Mouse (Mus musculus) cerebellum, postnatal 10 days (tissue): Measurements from ENCODE around the gene Zfp688.
"Not testable (repeated sequence)": the region's sequence is repeated elsewhere in the genome, so short reads cannot be mapped to it uniquely, and the experiment has no call there.

Experiments used
- DNase-seq, 2 experiments: peaks; one replicate each; pipeline ENCODE4 v3.0.0; 2021; ENCODE audit warnings: mixed read lengths in 2 of 2

The Zfp688 gene

DNA sequence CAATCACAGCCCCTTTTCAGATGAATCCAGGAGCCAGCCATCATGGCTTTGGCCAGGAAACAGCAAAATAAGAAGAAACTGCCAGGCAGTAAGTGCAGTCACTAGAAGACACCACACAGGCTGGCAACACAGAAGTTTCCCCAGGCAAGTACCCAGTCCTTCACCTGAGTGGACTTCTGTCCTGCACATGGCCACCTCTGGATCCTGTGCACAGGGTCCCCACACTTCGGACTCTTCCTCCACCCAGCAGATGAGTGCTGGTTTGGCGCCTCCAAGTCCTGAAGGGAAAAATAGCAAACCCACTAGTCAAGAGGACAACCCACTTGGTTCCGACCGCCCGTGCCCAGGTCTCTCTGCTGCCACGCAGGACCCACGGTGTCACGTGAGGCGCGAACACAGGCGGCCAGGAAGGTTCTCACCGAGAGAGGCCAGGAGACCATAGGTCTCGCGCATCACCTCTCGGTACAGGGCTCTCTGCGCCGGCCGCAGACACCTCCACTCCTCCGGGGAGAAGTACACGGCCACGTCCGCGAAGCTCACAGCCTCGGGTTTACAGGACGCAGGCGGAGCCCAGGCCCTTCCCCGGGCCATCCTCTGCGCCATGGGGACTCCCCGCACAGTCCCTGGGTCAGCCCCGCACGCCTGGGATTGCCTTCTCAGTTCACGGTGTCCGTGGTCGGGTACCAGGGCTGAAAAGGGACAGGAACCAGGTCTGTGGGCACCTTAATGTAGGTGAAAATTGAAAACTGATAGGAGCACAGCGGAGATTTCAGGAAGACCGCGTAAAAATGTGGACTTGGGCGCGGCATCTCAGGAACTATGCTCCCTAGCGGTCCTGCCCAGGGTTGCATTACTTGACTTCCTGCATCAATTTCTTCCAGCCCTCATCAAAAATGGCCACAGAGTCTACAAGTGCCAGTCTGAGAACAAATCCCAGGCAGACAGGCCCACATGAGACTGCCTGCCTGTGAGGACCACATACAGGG, 15.6 kb downstream of the Zfp688 start, which contains the start of gene Zfp764:
TSS of gene Zfp764 (minus strand) at position 821 of the 986 bp plus-strand sequence.
- DNase-seq = peak; percentile 93 to 94

DNA sequence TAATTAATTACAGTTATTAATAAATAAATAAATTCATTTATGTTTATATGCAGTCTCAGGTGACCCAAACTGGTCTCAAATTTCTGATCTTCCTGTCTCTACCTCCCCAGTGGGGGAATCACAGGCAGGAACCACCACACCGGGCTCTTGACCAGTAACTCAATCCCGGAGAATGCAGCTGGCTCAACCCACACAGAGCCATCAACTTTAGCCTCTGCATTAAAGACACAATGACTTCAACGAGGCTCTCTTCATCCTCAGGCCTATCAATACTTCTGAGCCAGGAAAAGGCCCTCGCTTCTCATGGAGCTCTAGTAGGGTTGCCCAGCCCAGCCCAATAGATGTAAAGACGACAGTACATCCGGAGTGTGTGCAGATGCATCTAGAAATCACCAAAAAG, 17.8 kb downstream of the Zfp688 start:
- DNase-seq = not testable (repeated sequence)

DNA sequence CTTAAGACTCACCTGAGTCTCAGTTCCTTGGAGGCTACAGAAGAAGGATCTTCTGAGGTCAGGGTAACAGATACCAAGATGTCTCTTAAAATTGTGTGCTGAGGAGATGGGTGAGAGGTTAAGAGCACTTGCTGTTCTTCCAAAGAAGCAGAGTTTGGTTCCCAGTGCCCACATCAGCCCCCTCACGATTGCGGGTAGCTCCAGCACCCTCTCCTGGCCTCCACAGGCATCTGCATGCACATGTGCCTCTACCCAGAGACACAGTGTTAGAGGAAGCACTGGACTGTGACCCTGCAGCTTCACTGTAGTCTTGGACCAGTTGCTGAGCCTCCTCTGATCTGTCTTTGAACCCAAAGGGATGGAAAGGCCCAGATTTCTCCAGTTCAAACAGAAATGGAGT, 18.9 kb downstream of the Zfp688 start:
- no peak for DNase-seq

DNA sequence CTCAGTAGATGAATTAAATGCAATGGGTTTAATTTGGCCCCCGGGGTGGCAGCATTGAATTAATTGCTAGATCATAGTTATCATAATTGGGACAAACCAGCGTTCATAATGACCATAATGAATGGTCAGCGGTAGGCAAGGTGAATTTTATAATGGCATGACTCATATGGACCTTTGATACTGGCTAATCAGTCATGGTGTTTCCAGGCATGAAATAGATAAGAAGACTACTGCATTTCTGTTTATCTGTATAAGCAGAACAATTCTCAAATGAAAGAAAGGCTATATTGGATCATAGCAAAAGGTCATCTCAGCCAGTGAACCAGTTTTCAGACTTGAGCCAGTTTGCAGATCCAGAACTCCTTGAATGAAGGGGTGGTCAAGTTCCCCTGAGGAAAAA, 21.5 kb downstream of the Zfp688 start:
- no peak for DNase-seq

DNA sequence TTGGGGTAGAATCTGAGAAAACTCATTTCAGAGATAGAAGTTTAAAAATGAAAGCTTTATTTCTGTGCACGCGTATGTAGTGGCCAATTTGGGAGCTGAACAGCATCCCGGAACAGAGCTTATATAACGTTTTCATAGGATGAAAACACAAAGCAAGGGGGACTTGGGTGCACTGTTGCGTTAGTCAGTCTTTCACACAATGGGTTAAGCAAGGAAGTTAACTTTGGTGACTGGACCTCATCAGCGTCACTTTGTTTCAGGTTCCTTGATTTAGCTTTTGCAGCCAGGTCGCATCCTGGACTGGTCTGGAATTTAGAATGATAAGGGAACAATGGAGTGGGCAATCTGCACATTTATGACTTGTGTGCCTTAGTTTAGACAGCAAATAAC, 27.9 kb downstream of the Zfp688 start:
- no peak for DNase-seq

DNA sequence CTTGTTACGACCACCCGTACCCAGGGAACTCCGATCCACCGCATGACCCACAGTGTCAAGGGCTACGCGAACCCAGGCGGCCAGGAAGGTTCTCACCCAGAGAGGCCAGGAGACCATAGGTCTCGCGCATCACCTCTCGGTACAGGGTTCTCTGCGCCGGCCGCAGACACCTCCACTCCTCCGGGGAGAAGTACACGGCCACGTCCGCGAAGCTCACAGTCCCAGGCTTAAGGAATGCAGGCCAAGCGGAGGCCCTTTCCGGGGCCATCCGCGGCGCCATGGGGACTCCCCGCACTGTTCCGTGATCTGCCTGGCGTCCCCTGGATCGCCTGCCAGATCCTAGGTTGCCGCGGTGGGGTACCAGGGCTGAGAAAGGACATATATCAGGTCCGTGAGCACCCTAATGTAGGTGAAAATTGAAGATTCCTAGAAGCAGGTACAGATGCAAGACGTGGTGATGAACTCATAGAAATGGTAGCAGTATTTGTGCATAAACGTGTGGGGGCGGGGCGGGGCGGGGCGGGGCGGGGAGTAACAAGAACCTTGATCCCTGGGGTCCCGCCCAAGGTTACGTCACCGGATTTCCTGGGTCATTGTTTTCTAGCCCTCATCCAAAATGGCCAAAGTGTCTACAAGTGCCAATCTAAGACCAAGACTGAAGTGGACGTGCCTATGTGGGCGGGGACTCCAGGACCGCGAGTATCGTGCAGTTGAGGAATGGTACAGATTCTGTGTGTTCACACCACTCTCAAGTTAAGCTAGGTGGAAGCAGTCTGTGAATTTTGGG, 28.5 kb downstream of the Zfp688 start, which contains the start of gene E430018J23Rik:
TSS of gene E430018J23Rik (minus strand) at position 473 of the 787 bp plus-strand sequence.
- peak; percentile 99 for DNase-seq

DNA sequence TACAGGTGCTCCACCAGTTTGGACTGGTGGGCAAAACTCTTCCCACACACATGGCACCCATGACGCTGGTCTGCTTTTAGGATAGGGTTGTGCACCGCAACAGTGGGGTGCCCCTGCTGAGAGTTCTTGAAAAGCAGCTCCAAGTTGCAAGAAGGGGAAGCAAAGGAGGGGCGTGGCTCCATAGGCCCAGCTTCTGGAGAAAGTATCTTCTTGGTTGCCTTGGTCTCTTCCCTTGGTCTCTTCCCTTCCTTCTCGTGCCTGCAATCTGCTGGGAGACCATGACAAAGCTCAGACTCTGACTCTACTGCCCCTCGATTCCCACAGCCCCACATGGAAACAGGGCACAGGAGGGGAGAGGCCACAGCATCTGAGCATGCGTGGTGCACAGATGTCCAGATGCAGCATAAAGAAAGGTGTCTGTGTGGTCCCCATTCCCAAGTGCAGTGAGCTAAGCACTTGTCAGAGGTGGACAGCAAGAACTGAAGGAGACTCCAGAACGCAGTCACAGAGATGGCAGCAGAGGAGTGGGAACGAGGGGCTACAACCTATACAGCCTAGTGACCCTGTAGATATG, 29.5 kb downstream of the Zfp688 start:
- no peak for DNase-seq

DNA sequence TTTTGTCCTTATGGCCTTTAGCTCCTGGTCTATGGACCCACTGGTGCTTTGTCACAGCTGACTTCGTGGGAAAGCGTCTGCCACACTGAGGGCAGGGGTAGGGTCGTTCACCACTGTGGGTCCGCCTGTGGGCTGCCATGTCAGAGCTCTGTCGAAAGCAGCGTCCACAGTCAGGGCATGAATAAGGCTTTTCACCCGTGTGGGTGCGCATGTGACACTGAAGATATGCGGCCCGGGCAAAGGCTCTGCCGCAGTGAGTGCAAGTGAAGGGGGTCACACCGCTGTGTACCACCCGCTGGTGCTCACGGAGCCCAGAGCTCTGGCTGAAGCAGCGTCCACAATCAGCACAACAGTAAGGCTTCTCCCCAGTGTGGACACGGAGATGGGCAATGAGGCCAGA, 30.3 kb downstream of the Zfp688 start:
- DNase-seq = no peak

DNA sequence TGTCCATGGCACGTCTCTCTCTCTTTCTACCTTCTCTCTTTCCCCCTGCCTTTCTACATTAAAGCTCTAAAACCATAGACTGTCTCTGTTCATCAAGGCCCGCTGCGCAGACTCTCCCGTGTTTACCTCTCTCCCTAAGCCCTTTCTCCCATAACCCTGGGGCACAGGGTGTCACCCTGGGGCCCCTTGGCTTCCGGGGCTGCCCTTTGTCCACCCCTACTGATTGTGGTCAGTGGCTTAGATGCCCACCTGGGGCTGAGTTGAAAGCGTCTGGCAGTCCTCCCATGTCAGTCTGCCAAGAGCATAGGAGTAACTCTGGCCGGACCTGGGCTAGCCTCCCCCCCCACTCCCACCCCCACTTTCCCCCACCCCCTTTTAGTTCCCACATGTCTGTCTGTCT, 31.6 kb downstream of the Zfp688 start:
- DNase-seq = no peak

DNA sequence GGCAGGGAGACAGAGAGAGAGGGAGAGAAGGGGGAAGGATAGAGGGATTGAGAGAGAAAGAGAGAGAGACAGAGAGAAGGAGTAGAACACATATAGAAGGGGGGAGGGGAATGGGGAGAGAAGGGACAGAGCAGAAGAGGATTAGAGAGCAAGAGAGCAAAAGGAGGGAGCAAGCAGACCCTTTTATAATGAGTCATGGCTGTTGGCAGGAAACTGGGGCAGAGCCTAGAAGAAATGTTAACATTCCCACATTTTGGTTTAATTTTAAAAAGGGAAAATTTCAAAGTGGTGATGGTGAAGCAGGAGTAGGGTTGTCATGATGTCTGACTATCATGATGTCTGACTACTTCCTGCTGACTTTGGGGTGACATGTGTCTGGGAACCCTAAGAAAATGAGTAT, 33.7 kb downstream of the Zfp688 start:
- not testable (repeated sequence) for DNase-seq

DNA sequence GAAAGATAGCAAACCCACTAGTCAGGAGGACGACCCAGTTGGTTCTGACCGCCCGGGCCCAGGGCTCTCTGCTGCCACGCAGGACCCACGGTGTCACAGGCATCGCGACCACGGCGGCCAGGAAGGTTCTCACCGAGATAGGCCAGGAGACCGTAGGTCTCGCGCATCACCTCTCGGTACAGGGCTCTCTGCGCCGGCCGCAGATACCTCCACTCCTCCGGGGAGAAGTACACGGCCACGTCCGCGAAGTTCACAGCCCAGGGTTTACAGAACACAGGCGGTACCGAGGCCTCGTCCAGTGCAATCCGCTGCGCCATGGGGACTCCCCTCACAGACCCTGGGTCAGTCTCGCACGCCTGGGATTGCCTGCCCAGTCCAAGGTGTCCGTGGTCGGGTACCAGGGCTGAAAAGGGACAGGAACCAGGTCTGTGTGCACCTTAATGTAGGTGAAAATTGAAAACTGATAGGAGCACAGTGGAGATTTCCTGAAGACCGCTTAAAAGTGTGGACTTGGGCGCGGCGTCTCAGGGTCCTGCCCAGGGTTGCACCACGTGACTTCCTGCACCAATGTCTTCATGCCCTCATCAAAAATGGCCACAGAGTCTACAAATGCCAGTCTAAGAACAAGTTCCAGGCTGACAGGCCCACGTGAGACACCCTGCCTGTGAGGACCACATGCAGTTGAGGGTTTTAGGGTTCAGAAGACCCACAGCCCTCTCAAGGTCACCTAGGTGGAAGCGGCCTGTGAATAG, 35.1 kb downstream of the Zfp688 start, which contains the start of gene 9130019O22Rik:
TSS of gene 9130019O22Rik (minus strand) at position 526 of the 752 bp plus-strand sequence.
- peak; percentile 96 for DNase-seq

DNA sequence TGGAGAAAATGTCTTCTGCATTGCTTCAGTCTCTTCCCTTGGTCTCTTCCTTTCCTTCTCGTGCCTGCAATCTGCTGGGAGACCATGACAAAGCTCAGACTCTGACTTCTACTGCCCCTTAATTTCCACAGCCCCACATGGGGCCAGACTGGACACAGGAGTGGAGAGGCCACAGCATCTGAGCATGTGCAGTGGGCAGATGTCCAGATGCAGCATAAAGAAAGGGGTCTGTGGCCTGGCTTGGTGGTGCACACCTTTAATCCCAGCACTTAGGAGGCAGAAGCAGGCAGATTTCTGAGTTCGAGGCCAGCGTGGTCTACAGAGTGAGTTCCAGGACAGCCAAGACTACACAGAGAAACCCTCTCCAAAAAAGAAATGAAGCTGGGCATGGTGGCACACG, 36.3 kb downstream of the Zfp688 start:
- not testable (repeated sequence) for DNase-seq

DNA sequence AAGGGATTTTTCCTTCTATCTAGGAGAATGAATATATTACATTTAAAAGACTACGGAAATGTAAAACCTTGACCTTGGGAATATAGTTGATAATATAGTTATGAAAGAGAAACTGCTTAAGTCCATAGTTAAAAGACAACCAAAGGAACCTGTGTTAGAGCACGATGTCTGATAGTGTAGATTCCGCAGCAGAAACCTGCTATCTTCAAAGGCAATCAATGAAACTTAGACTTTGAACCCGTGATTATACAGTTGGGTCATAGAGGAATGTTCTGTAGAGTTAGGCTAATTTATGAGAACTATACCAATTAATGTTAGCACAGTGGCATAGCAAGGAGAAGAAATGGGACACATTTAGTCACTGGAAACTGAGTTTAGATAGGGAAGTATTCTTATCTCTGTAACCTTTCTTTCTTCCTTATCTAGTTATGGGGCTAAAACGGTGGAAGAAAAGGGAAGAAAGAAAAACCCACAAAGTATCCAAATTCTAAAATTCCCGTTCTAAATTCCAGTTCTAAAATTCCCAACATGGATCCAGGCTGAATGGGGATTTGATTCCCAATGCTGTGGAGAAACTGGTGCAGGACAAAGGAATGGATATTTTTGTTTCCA, 43.5 kb downstream of the Zfp688 start:
- DNase-seq = no peak

DNA sequence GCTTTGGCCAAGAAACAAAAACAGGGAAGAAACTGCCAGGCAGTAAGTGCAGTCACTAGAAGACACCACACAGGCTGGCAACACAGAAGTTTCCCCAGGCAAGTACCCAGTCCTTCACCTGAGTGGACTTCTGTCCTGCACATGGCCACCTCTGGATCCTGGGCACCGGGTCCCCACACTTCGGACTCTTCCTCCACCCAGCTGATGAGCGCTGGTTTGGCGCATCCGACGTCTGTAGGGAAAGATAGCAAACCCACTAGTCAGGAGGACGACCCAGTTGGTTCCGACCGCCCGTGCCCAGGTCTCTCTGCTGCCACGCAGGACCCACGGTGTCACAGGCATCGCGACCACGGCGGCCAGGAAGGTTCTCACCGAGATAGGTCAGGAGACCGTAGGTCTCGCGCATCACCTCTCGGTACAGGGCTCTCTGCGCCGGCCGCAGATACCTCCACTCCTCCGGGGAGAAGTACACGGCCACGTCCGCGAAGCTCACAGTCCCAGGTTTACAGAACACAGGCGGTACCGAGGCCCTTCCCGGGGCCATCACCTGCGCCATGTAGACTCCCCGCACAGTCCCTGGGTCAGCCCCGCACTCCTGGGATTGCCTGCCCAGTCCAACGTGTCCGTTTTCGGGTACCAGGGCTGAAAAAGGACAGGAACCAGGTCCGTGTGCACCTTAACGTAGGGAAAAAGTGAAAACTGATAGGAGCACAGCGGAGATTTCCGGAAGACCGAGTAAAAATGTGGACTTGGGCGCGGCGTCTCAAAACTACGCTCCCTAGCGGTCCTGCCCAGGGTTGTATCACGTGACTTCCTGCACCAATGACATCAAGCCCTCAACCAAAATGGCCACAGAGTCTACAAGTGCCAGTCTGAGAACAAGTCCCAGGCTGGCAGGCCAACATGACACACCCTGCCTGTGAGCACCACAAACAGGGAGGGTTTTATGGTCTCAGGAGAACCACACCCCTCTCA, 46.3 kb downstream of the Zfp688 start, which contains the start of gene Zfp747:
TSS of gene Zfp747 (minus strand) at position 780 of the 975 bp plus-strand sequence.
- peak; percentile 93 to 94 for DNase-seq

DNA sequence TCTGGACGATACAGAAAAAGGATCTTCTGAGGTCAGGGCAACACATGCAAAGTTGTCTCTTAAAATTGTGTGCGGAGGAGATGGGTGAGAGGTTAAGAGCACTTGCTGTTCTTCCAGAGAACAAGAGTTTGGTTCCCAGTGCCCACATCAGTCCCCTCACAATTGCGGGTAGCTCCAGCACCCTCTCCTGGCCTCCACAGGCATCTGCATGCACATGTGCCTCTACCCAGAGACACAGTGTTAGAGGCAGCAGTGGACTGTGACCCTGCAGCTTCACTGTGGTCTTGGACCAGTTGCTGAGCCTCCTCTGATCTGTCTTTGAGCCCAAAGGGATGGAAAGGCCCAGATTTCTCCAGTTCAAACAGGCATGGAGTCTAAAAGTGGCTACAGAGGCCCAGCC, 50.0 kb downstream of the Zfp688 start:
- not testable (repeated sequence) for DNase-seq

DNA sequence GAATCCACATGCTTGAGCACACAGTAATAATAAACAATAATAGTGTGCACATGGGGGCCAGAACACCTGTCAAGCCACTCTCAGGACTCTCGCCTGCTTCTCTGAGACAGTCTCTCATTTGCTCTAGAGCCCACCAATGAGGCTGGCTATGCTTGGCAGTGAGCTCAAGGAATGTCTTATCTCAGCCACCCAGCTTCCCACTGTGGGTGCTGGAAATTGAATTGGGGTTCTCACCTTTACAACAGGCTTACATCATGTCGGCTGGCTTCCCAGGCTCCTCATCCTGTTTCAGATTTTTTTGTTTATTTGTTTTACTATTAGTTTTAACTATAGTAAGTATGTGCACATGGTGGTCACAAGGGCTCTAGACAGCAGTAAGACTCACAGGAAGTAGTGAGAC, 50.7 kb downstream of the Zfp688 start:
- DNase-seq = no peak
